Mouse (Mus musculus) left cerebral cortex, adult 18-20 months (tissue): ENCODE measurements around the gene Dpp6. TPM values are rescaled to one million over a fixed set of nuclear protein-coding genes. Genes with fewer than 3 reads are reported as not detected.

Source experiments
- DNase-seq, 2 experiments: peaks; one replicate each; pipeline ENCODE4 v3.0.0; 2021 to 2022; ENCODE audit warnings: low spot score in 2 of 2, mixed read lengths in 1 of 2
- total RNA-seq, 2 experiments: library from RNA; stranded (reverse); gene quantifications; 2 replicates each; pipeline ENCODE4 v1.2.3; 2021

Dpp6 gene
- total RNA-seq, 2 experiments from 2014 or later: 162 to 164 TPM

DNA sequence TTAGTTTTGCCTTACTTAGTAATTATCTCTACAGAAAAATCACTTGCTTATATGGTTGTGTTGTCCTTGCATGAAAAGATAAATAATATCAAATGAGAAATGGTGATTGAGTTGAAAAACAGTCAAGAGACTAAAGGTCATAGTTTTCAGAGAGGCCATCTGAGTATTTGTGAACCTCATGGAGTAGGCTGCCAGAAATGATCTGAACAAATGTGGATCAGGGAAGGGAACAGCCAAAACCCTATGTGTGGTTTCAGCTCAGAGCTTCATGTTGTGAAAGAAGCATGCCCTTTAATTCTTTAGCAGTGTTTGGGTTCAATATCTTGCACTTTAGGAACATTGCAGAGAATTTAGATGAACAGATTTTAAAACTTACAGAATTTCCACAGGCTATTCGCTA lies 458.9 kb downstream of the Dpp6 start:
- DNase-seq: no peak

DNA sequence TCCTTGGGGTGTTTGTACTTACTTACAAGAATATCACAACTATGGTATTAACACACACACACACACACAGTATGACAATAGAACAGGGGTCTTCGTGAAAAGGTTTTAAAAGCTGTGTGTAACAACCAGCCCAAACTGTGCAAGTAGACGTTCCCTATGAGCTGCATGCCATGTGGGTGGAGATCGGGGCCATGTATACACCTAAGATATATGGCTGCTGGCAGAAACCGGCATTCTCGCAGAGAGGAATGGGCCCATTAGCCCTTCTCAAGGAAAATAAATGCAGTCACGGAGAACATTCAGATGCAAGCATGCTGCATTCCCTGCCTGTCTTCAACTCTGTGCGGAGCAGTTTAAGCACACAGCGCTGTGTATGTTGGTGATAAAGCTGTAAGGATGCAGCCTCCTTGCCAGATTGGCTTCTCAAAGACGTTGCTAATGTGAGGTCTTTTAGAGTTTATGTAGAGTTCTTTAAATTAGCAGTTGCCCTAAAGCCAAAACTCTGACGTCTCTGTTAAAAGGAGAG lies 461.2 kb downstream of the Dpp6 start:
- no peak for DNase-seq

DNA sequence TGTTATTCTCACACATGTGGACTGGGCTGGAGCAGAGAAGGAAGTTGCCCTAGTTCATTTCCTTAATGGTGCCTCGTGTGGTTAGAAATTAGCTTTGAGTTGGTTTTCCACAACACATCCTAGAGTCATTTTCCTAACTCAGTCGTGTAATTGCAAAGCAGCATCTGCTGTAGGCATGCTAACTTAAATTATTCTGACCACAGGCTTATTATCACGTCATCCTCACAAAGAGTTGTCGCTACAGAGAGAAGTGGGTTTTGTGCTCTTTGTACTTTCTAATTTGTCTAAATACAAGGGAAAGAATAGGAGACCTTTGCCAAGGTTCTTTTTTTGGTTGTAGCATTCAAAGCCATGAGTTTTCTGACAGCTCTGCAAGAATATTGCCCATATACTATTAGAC lies 469.9 kb downstream of the Dpp6 start:
- no peak for DNase-seq

DNA sequence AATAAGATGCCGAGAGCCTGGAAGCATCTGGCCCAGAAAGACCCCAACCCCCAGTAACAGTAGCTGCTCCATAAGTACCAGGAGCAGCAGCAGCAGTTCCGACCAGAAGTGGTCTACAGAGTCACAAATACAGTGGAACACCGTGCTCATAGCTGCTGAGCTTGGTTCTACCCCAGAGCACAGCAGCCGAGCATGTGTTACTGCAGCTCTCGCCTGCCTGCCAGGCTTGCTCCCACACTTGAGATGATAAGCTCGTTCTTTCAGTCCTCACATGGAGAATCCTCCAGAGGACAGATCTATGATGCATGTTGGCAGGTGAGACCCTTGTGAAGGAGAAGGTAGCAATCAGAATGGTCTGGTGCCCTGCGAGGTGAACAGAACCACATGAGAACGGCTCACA lies 474.4 kb downstream of the Dpp6 start:
- no peak for DNase-seq

DNA sequence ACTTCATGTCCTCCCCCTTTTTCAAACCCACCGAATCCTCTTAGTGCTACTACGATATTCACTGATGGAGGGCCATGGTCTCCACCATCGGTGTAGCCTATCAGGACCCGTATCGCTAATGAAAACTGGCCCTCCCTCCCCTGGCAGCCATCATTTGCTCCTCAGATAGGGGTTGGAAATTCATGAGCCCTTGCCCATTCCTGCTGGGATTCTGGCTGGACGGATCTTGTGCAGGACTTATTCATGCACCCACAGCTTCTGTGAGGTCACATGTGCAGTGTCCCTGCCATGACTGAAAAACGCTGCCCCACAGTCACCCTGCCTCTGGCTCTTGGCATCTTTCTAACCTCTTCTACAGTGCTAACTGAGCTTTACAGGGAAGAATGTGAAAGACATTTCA lies 475.2 kb downstream of the Dpp6 start:
- DNase-seq: no peak

DNA sequence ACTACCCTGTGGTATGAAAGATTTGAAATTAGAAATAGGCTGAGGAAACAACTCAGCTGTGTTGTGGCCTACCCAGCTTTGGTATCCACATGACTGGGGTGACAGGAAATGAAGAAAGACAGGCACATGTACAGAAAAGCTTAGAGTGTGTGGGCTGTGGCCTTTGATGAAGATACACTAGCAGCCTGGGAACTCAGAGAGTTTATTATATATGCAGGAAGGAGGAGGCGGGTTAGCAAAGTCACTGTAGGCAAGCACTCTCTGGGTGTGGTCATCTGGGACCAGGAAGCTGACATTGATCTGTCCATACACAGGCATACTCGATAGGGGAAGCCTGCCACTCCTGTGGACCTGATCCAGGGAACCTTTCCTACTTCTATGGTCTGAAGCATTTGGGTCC lies 487.1 kb downstream of the Dpp6 start:
- no peak for DNase-seq

DNA sequence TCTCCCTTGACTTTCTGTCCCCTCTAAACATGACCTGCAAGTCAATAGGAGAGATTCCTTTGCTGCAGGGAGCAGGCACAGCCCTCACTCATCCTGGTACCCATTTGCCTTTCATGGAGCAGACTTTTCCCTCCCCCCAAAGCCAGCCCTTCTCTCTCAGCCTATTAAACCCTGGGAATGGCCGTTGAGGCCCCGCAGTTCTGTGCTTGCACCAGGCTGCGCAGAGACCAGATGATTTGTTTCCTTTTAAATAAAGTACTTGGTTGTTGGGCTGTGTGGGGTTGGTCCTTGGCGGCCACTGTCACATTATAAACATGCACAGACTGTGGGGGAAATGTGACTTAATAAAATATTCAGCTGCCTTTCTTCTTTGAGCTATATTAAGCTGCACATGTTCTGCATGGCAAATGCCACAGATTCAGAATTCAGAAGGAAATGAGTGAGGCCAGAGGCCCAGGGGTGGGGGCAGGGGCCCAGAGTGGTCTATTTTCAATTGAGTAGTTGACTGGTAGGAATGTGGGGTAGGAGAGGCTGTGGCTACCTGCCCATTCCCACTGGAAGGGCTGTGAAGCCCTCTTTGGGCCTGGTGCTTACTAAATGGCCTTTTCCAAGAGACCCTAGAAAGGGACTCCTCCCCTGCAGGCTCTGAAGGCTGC lies 489.6 kb downstream of the Dpp6 start:
- DNase-seq: no peak

DNA sequence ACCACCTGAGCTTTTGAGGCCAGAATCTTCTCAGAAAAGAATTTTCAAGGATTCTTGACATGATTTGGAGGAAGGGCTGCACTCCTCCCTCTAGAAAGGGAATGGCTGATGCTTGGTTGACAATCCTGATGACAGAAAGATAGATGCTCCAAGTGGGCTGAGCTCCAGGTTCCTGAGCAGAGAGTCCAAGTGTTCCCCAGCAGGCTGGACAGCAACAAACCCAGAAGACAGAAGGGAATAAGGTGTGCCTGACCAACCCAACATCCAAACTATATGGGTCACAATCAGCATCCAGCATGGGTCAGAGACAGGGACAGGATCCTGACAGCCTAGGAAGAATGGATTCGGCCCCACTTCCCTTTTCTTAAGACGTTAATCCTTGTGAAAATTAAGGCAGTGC lies 493.2 kb downstream of the Dpp6 start:
- no peak for DNase-seq

DNA sequence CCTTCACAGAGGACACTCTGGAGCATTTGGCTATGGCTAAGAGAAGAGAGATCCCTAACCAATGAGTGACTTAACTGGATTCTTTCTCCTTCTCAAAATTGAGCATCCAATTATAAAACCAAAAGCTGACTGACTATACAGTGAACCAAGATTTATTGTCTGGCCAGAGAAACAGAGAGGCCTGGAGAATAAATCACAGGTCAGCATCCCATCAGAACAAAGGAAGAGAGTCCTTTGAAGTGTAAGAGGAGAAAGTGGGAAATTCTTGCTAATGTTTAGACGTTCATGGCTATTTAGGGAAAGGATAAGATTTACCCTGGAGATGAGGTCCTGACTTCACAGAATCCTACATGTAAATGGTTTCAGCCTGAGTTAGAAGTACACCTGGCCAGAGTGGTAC lies 499.7 kb downstream of the Dpp6 start:
- no peak for DNase-seq

DNA sequence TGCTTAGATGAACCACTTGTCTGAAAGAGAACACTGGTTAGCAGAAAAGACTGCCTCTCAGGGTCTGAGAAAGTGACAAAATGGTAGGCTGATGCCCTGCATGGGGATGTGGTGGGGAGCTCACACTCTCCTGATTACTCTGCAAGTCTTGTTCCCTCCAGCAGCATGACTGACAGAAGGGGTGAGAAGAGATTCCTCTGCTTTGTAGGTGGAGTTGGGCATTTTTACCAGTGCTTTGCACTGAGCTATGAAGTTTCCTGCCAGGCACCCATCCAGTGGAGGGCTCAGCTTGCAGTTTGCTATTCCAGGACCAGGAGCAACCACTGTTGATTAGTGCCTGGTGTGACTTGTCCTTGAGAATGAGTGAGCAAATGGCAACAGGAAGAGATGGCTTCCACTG lies 500.3 kb downstream of the Dpp6 start:
- DNase-seq: peak; percentile 8 to 26

DNA sequence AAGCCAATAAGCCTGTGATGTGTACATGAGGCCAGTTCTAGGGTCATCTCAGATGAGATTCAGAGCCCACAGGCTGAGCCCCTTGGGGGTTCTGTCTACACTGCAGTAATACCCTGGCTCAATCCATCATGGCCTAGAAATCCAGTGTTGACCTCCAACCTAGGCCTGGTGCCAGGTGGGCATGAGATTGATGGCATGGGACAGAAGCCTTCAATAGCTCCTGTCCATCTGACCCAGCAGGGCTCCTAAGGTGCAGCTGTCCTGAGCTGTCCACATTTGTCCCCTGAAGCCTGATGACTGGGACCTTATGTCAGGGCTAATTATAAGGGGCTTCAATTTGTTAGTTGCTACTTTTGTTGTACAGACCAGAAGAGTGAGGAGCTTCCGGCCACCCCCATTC lies 500.8 kb downstream of the Dpp6 start:
- no peak for DNase-seq

DNA sequence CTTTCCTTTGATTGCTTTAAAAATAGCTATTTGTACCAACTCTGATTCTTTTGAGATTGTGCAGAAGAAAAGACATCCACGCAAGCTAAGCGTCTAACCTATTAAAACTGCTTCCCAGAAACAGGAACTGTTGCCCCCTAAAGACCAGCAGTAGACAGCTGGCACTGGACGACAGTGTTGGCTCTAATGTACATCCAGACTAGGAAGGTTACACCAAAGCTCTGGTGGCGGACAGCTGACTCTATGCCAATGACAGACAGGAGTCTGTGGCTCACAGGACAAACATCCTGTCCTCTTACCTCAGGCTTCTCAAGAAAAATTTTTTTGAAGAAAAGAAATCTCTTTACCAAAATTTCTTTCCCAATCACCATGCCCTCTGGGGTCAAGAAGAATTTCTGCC lies 502.7 kb downstream of the Dpp6 start:
- DNase-seq: no peak

DNA sequence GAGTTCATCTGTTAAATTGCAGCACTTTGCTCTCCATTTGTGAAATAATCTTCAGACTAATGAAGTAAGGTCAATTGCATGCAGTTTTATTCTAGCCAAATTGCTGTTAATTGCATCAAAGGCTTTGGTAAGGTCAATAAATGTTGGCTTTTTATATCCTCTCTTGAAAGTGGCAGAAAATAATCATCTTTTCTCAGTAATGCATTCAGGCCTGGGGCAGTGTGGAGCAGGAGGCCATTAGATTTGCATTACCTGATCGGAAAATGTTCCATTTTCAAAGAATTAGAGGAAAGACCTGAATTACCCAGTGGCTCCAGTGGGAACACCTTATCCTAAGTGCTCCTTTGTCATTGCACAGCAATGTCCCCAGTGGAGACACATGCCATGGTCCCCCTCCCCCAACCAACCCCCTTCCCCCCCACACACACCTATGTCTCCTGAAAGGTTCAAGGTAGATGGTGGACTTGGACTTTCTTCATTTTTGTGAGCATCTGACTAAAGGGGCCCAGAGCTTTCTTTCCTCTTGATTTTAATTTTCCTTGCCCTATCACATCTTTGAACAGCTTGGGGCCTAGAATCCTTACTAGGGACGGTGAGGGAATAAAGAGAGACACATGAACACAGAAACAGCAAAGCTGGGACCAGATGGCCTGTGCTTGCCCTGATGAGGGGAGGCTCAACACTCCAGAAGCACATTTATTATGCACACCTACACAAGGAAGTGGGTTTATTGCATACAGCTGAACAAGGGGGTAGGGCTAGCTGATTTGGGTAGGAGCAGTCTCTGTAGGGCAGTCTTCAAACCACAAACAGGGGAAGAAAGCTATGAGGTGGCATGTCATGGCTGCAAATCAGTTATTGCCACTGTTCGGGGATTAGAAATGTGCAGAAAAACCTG lies 506.1 kb downstream of the Dpp6 start:
- no peak for DNase-seq

DNA sequence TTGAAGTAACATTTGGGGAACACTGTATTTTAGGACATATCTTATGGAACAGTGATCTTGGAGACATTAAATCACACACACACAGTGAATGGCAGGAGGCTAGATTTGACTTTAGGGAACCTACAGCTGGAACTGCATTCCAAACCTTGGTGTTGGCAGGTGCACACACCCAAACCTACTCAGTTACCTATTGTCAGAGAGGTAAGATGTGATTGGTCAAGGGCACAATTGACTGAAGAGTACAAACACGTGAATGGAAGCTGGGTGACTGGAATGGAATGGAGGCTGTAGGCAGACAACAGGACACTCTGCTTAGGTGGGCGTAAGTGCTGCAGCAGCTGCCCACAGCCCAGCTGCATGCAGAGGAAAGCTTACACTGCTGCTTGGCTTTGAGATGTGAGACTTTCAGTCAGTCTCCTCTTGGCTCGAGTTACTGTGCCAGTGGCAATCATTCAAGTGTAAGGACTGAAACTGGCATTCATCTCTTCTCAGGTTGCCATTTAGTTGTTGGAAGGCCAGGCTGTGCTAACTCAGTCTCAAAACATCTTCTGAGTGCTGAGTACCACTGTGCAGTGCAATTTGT lies 507.4 kb downstream of the Dpp6 start:
- peak; percentile 40 to 58 for DNase-seq

DNA sequence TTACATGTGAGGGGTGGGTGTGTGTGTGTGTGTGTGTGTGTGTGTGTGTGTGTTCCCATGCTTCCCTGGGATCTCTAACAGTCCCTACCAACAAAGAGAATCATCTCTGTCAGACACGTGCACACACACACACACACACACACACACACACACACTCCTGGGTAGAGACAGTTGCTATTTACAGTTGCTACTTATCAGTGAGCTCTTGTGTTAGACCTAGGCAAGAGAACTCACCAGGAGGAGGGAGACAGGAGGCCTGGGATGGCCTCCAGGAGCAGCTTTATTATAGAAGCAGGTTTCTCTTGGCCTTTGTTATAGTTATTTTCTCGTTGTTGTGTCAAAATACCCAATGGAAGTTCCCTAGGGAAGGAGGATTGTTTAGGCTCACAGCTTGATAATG lies 519.7 kb downstream of the Dpp6 start:
- DNase-seq: no peak

DNA sequence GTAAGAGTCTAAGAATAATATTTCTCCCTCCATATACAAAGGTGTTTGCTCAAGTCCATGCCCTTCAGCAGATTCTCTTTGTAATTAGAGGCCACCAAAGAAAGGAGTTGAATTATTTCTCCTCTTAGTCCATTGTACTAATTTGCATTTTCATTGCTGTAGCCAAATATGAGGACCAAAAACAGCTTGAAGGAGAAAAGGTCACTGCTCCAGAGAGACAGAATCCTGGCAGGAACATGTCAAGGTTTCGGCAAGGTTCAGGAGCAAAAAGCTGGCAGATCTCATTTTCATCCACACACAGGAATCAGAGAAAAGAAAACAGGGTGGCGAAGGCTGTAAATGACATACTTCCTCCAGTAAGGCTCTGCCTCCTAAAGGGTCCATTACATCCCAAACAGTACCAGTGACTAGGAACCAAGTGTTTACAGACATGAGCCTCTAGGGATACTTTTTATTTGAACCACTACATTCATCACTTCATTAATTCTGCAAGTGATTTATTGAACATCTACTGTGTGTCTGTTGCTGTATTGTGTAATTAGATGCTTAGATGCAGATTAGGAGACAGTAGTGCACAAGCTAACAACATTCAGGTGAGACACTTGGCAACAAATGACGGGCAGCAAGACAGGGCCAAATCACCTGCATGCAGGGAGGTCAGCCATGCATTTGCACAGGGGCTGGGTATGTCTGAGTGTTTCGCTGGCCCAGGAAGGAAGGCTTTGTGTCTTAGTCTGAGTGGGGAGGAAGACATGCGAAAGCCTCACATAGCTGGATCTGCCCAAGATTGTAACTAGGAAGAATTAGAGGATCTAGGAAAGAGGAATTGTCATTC lies 522.4 kb downstream of the Dpp6 start:
- DNase-seq: no peak

DNA sequence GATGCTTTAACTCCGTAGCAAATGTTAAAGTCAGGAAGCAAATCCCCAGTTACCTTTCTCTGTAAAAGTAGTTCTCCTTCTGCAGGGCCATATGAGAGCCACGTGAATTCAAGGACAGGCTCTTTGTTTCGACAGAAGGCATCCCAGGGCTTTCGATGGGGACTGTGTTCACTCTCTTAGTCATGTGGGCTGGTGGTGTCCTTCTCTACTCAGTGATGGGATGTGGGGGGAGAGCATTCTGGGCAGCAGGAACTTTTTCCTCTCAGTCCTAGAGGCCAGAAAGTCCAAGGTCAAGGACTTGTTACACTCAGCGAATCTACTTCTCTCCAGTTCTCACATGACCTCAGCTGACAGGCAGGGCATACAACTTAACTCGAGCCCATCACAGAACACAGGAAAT lies 525.3 kb downstream of the Dpp6 start:
- no peak for DNase-seq

DNA sequence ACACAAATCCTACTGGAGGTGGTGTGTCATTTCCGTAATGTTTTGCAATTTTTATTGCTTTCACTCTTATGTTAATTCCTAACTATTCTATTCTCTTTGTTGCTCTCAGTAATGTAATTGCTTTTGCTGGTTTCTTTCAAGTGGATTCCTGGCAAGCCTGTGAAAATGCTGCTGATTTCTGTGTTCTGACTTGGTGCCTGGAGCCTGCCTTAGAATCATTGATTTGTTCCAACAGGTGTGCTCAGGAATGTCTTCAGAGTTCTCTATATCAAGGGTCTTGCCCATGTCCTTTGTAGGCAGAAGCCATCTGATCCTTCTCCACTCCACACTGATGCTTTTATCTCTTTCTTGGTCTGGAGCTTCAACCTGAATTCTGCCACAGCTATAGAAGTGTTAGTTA lies 526.6 kb downstream of the Dpp6 start:
- DNase-seq: no peak

DNA sequence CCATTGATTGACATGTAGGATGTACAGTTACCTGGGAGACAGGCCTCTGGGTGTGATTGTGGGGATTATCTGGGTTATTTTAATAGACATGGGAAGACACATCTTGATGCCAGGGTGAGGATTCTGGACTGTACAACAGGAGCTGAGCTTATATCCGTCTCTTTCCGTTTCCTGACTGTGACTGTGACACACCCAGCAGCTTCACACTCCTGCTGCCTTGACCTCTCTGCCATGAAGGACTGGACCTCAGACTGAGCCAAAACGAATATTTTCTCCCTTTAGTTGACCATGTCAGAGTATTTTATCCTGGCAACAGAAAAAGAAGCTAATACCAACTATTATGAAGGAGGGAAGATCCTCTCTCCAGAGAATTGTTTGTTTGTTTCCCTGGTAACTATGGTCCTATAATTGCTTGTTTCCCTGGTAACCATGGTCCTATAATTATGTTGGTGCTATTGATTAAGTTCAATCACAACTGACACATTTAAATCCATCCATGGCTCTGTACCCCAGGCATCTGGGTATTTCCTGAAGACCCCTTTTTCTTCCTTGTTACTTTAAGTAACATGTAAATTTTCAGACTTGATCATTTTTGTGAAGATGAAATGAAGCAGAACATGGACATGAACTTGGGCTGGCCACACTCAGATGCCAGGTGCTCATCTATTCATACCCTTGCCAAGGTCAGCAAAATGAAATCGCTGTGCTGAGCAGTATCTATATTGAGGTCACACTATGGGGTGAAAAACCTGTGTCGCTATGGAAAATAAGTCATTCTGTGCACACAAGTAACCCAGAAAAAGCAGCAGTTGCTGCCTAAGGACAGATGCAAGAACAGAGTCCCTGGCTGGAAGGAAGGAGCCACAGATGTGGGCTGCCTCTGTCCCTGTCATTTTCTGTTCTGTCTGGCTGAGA lies 531.4 kb downstream of the Dpp6 start:
- no peak for DNase-seq

DNA sequence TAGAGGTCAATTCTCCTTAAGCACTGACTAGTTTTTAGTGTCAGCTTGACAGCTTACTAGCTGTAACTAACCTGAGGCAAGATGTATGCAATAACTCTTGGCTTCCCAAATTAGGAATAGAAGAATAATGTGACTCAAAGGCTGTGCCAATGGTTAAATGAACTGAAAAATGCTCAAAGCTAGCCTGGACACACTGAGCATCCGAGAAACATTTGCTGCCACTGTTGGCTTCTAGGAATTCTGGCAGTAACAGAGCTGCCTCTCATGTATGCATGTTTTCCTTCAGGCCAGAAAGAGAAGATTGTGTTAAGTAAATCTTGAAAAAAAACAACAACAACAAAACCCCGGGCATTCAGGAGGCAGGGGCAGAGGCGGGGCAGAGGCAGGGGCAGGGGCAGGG lies 540.6 kb downstream of the Dpp6 start:
- no peak for DNase-seq
